Mouse (Mus musculus) testis, adult 2 months (tissue): ENCODE results near the gene Mmp24.

Experiments
- CTCF ChIP-seq: fragments of 200-500 bp; IDR thresholded peaks from 2 replicates; pipeline ENCODE4 v1.5.1; 2012; ENCODE audit warnings: low read depth, mild to moderate bottlenecking, inconsistent platforms, low read length, moderate library complexity; ENCODE audit not compliant: control insufficient read depth, insufficient read depth, insufficient replicate concordance
- POLR2A ChIP-seq: fragments of 200-500 bp; IDR thresholded peaks from 2 replicates; pipeline ENCODE4 v1.6.1; 2012; ENCODE audit warnings: low read depth, mild to moderate bottlenecking, inconsistent platforms, low read length, moderate library complexity; ENCODE audit not compliant: control insufficient read depth

DNA sequence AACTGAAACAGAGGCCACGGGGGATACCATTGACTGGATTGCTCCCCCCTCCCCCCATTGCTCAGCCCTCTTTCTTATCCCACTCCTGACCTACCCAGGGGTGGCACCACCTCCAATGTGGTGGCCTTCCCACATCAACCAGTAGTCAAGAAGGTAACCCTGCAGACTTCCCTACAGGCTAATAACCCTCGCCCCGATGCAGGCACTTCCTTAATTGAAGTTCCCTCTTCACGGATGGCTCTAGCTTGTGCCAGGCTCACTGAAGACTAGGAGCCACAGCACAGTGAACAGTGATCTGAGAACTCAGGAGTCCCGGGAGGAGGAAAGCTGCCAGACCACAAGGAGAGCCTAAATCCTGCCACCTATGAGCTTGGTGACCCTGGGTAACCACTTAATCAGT, 11.8 kb downstream of the Mmp24 start:
- TF ChIP-seq CTCF (no peak), POLR2A (no peak)
